Mouse (Mus musculus) adrenal gland, postnatal 14 days (tissue): ENCODE results near the gene Gm4737. TPM values are rescaled to one million over a fixed set of nuclear protein-coding genes. Genes with fewer than 3 reads are reported as not detected.
"Not testable (repeated sequence)": the region's sequence is repeated elsewhere in the genome, so short reads cannot be mapped to it uniquely, and the experiment has no call there.

Experiments
- DNase-seq: peaks from one replicate; pipeline ENCODE4 v3.0.0; 2021; ENCODE audit warnings: mixed read lengths
- long read RNA-seq, 2 experiments: library from polyadenylated mRNA; stranded (forward); transcript quantifications; one replicate each; pipeline ENCODE4 v2.0.0; 2021
- total RNA-seq: library from RNA; stranded (reverse); gene quantifications from 2 replicates; pipeline ENCODE4 v1.2.3, GENCODE M21; 2021

Gene Gm4737
- total RNA-seq = 36.2 and 70.9 TPM in 2 replicates
- long read RNA-seq, experiment 1, transcript Gm4737-201 (1 exons, 2,093 nt) = major isoform, 26 of 26 reads
- long read RNA-seq, experiment 1, partial matches to known transcripts = 0 of 26 reads
- long read RNA-seq, experiment 1, other reads (novel, unspliced or antisense) = 0 of 26 reads
- long read RNA-seq, experiment 2, transcript Gm4737-201 (1 exons, 2,093 nt) = major isoform, 29 of 29 reads
- long read RNA-seq, experiment 2, partial matches to known transcripts = 0 of 29 reads
- long read RNA-seq, experiment 2, other reads (novel, unspliced or antisense) = 0 of 29 reads

DNA sequence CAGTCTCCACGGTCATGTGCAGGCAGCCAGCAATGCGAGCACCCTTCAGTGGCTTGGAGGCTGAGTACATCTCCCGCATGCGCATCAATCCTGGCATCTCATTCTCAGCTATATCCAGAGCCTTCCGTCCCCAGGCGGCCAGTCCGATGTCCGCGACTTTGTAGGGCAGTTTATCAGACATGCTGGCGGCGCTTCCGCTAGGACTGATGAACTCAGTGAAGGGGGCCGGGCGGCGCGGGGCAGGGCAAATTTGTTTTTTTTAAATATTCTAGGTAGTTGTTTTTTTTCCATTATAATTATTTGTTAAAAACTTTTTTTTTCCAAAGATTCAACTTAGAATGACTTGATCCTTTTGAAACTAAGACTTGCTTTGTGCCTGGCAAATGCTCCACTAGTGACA, at the start of gene Gm4737:
Gene Gm4737 (minus strand): TSS at position 246 of the 400 bp plus-strand sequence.
- DNase-seq = not testable (repeated sequence)

DNA sequence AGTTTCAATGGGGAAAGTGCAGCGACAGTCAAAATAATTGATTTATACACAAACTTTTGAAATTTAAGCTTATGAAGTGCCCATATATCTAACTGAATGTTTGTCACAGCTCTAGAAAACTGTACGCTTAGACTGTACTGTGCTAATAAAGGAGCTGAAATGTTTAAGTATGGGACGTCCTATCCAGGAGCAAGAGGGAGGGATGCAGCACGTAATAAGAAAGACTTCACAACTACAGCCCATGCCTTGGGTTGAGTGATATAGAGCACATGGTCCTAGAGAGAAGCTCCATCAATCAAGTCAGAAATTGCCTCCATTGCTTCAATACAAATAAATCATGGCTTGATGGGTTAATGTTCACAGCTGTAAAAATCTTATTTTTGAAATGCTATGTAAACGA, 40.9 kb upstream of the Gm4737 start:
- DNase-seq = no peak

DNA sequence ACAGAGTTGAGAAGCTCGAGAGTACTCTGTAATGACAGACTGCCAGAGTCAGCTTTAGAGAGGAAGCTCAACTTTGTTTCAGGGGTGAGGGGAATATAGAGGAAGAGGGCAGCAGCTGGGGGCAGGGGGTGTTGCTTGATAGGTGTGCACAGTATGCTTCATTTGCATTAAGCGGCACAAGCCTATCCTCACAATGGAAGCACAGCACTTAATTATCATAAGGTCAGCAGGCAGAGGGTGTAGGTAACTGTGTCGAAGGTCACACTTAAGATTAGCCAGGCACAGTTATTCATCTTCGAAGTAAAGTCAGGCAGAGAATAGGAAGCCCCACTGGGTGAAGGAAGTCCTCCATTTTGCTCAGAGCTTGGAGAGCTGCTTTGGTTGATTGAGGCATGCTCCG, 28.2 kb upstream of the Gm4737 start:
- DNase-seq = no peak

DNA sequence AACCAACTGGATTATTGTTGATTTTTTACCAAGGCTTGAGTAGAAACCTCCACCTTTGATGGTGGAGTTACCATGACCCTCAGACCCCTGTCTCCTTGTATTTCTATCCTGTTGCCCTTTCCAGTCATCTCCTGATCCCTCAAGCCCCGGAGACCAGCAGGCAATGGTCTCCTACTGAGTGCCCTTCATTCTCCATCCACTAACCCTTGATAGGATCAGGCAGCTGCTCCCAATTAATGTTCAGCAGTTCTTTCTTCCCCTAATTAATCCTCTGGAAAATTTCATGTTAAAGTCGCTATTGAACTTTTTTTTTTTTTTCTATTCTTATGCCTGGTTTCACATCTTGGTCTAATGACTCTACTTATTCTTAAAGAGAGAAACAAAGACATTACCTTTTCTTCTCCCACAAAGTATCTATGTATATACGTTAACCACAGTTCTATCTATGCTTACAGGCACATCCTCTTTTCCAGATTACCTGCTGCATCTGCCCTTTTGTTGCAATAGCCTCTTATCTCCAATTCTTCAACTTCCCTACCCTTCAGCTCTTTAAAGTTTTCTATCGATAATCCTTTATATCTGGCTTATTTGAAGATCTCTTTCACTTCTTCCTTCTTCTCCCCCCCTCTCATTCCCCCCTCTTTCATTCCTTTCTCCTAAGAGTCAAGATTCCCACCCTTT, 23.4 kb upstream of the Gm4737 start:
- no peak for DNase-seq

DNA sequence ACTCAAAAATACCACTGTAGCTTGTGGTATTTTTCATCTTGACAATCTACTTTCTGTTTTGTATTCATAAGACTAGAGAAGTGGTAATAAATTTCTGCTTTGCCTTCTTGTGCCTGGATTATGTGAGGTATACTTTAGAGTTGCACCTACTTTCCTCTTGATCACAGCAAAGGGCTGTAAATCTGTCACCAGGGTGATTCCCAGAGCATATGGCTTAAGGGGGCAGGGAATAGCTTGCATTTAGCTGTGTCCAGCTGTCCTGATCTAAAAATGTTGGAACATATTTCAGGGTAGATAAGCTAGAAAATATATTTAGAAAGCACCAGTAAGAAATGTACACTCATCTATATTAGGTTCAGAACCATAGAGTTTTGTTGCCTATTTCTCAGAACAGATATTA, 18.2 kb upstream of the Gm4737 start:
- DNase-seq = no peak

DNA sequence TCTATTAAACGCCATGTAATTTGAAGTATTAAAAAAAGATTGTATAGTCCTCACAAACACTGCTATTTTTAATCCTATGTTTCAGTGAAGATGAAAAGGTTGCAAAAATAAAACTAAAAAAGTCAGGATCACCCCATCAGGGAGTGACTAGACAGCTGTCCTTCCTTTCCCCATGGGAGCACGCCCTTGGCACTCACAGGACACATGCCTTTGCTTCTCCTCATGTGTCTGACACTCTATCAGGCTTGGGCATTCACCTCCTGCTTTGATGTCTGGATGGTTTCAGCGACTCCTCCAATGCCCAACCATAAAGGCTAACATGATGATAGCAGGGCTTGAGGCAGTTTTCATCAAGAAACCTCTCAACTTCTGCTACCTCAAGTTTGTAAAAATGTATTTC, 12.1 kb upstream of the Gm4737 start:
- DNase-seq = no peak

DNA sequence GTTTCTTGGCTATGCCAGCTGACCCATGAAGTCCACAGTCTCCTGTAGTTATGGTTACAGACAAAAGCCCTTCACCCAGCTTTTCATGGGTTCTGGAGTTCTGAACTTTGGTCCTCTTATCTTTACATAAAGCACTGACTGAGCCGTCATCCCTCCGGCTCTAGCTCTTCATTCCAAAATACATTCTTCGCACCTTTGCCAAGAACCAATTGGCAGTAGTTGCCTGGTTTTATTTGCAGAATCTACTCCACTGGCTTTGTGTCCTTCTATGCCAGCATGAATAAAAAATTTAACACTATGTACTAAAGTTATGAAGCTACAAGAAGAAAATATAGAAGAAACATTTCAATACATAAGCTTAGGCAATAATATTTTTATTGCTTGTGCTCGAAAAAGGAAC, 10.4 kb upstream of the Gm4737 start:
- DNase-seq = no peak

DNA sequence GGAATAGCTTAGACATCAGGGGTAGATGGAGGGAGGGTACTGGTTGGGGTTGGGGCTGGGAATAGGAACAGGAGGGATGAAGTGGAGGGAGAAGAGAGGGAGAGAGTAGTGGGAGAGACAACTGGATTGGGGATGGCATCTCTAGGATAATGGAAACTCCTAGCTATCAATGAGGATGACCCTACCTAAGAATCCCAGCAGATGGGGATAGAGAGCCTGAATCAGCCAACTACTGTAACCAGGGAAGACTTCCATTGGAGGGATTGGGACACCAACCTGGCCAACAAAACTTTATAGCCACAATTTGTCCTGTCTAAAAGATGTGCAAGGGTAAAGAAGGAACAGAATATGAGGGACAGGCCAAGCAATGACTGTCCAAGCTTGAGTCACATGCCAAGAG, 3.7 kb downstream of the Gm4737 start:
- no peak for DNase-seq

DNA sequence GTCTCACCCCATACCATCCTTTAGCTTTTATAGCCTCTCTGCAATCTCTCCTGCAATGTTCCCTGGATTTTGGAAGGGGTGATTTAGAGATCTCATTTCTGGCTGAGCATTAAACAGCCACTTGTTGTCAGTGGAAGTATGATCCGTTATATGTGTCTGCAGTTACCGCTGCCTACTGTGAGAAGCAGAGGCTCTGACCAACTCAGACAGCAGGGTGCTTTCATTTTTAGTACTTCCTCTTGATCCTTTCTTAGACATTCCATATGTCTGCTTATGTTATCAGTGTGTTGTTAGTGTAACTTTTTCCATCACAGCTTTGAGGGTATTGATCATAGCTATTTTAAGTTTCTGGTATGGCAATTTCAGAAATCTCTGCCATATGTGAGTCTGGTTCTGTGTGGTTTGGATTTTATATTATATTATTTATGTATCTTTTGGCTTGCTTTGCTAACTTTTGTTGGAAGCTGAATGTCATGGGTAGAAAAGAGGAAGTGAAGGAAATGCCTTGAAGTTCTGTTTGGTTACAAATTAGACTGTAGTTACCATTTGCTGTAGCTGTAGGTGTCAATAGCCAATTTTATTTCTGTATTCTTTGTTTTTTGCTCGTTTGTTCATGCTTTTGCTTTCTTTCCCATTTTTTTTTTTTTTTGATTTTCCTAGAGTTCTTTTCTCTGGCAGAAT, 6.1 kb downstream of the Gm4737 start:
- DNase-seq = no peak

DNA sequence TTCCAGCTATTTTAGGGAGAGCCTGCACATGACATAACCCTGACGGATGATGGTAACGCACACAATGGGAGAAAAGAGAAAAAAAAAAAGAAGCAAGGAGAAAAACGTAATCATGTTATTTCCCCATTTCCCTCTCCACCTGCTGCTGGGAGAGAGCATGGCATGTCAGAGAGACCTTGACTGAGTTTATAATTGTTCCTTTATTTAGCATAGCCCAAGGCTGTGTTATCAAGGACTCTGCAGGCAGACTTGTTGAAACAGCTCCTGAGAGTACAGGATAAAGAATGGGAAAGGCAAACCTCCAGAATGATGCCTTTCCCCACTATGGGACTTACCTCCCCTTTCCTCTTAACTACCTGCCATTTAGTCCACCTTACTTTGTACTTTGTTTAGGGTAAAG, 7.9 kb downstream of the Gm4737 start:
- DNase-seq = no peak

DNA sequence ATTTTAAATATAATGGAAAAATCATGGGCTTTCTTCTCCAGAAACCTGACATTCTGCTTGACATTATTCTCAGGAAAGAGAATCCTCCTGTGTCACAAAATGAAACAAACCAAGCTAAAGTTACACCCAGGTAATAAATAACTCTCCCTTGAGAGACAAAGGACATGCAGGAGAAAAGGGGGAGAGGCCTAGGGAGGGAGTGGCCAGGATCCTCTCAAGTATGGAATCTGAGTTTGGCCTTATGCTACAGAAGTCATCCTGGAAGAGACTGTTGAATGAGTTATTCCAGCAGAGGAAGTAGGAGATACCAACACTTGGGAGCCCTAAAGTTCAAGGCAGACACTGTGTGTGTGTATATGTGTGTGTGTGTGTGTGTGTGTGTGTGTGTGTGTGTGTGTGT, 32.6 kb downstream of the Gm4737 start:
- DNase-seq = no peak

DNA sequence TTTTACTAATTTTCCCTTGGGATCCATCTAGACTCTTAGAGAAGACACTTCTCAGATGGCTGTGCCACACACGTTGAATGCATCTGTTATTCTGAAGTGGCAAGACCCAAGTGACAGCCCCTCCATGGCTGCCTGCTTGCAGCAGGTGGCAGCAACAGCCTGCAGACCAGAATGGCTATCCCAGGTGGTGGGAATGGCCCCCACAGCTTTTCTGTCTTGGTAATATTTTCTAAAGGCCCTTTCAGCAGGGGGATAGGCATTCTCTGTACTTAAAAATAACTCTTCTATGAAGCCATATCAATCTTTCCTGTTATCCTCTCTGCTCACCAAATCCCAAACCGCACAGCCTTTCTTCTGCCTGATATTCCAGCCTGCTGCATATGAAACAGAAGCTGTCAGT, 33.5 kb downstream of the Gm4737 start:
- peak; percentile 33 for DNase-seq

DNA sequence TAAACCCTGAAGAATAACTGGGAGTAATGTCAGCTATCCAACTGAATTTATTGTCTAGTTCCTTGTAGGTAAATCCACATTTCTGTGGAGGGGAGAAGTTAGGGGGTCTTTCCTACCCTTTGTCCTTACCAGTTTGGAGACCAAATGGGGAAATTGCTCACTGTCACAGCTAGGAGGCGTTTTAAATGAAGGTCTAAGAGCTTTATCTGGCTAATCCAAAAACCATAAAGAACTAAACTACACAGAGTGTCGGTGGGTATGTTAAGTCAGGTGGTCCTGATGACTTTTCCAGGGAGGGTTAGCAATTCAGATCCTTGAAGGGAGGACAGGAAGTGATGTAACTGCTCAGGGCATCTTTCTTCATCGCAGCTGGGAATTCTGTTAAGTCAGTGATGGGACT, 34.3 kb downstream of the Gm4737 start:
- no peak for DNase-seq

DNA sequence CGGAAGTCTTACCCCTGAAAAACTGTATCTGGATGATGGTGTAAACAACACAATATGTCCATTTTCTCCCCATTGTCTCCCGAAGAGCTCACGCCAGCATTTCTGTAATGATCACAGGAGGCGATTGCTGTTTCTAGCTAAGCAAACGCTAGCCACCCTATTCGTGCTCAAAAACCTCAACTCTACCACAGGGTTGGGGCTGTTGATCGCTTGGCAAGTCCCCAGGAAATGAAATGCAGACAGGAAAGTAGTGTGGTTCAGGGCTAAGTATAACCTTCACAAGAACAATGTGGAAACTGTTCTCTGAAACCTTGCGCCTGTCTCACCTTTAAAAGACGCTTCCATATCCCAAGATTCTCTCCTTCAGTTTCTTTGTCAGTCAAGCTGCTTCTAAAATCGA, 34.9 kb downstream of the Gm4737 start, which contains the start of gene Cd96:
Gene Cd96 (minus strand): TSS at position 232 of the 400 bp plus-strand sequence.
- DNase-seq = no peak

DNA sequence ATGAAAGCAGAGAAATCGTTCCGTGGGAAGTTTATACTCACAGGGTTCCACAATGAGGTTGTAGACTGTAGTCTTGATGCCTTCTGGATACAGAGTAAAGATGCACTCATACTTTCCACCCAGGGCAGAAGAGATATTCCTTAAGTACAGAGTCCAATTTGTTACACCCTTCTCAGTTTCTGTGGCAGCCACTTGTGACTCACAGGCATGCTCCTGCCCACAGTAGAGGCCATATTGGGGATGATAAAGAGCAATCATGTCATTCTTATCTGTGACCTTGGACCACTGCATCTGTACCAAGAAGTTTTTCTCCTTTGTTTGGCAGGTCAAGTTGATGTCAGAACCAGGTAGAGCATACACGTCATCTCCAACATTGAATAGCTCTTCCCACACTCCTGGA, 37.2 kb downstream of the Gm4737 start:
- no peak for DNase-seq

DNA sequence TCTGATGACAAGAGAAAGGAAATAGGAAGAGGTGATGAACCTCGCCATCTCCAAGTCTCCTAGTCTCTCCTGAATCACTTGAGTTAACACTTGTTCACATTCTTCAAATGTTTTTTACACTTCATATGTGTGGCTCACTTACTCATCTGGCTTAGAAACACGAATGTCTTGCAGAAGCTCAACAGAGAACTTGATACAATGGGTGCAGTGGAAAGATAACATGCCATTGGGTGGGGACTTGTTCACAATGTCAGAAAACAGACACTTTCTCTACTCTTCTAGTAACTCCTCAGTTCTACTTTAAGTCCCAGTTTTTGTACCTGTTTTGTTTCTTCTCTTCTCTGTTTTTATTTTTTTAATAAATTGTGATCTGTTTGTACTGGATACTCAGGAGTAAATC, 40.1 kb downstream of the Gm4737 start:
- no peak for DNase-seq

DNA sequence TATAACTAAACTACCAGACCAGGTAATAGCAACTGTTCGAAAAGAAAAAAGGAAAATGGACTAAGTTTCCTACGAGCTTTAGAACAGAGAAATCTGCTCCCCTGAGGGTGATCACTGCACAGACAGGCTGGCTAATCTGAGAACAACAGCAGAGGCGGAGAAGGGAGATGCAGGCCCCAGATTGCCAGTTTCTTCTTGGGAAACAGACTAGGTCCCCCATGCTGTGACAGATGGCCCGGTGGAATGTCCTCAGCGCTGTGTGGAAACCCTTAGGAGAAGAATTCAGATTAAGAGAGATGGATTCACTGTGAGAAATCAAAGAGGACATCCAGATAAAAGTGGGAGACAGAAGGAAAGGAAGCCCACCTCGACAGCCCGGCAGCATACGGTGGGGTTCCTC, 45.3 kb downstream of the Gm4737 start:
- no peak for DNase-seq

DNA sequence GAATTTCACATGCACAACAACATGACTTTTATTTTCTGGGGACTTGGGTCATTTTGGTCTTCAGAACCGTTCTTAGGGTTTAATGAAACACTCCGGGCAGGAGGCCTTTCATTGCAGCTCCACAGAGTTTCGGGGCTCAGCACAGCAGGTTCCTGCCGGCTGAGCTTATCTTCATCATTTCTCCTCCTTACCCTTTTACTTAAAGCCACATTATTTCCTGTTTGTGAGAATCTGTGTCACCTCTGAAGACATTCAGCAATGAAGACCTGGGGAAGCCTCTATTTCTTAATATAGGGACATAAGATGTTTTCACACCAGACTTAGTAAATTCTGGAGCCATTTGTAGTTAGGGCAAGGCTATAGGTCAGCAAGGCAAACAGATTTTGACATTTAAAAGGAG, 47.4 kb downstream of the Gm4737 start:
- DNase-seq = no peak

DNA sequence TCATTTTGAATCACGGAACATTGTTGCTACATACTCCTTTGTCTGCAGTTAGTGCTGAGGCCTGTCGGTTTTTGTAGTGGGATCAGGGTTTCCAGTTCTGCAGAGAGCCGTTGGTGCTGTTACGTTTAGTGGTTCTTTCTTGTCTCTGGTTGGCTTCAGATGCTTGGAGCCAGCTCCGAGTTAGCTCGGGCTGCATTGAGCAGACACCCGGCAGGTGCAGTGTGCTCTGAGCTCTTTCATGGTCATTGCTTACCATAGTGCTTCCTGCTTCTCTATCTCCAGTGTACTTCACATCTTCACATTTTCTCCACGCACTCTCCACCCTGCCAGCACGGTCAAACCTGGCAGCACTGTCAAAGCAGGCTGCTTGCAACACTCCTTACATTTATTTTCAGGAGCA, 50.4 kb downstream of the Gm4737 start:
- no peak for DNase-seq
